Mouse (Mus musculus): ENCODE measurements around the gene Arl6ip5.

DNA sequence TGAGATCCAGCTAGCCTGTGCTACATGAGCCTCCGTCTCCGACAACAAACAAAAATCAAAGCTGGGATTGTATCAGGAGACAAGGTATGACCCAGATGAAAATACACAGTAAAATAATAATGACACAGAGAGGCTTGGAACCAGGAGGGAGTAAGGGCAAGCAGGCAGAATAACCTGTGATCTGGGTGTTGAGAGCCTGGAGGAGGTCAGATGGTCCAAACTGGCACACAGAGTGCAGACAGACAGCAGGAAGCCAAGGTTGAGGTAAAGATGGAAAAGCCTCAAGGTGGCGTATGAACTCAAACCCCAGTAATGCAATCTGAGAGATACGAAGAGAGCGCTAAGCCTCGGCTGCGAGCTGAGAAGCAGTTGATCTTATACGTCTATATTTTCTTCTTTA is 14.0 kb downstream of the Arl6ip5 start:
- no peak for TF ChIP-seq CTCF (IDR thresholded peaks at IDR 0.05; ENCODE audit: low read depth)
- no peak for TF ChIP-seq EP300 (IDR thresholded peaks at IDR 0.05; ENCODE audit: low read depth)
